Mouse (Mus musculus): ENCODE results near the gene Eva1a. TPM values are rescaled to one million over a fixed set of nuclear protein-coding genes. Genes with fewer than 3 reads are reported as not detected.

The Eva1a gene
- total and polyA plus RNA-seq, 2 experiments from 2014 or later: 0.64 to 2.8 TPM

DNA sequence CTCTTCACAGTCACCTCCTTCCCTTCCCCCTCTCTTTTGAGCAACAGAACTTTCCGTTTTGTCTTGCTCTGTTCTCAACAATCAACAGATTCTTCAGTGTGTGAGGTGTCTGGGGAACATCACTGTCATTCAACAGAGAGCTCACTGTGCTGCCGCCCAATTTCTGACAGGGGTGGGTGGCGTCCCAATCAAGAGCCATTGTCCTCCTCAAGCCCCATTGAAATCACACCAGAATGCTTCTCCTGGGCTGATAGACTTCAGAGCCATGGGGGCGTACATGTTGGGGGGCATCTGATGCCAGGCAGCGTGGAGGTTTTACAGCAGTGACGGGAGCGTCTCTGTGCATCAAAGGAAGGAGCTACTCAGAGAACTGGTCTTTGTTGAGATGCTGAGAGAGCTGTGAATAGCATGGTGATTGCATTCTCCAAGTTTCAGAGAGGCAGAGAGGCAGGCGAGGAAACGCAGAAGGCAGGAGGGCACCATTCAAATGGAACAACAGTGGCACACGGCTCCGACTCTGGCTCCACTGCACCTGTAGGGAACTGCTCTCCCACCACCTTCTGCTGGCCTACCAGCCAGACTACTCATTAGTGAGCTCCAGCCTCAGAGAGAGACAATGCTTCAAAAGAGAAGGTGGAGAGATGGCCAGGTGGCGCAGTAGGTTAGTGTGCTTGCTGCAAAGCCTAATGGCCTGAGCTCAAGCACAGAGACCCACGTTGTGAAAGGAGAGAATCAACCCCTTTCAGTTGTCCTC lies 95.3 kb downstream of the Eva1a start:
- no peak overlapping the region for H3K27ac ChIP-seq (ENCODE audit: low read depth, low read length)
- no peaks in the 10 kb centered on the region for H3K36me3 ChIP-seq (ENCODE audit: insufficient read depth, low read length)
- no peak overlapping the region for H3K4me3 ChIP-seq (ENCODE audit: low read depth, low read length)
- no peaks in the 10 kb centered on the region for H3K27me3 ChIP-seq (ENCODE audit: insufficient read depth, low read length)
- DNase-seq (ENCODE audit: low spot score) (no peak), ATAC-seq (ENCODE audit: low FRiP score) (no peak)
- no peak overlapping the region for H3K4me2 ChIP-seq (ENCODE audit: low read depth, low read length, poor library complexity, severe bottlenecking)
- TF ChIP-seq CTCF (IDR thresholded peaks at IDR 0.05): no peak
- no peak overlapping the region for H3K9ac ChIP-seq (replicated peaks; ENCODE audit: low read length, poor library complexity, severe bottlenecking)
- no peaks in the 10 kb centered on the region for H3K4me1 ChIP-seq (ENCODE audit: insufficient read depth, low read length)
- WGBS: 54% methylated on average over 13 of the region's 13 CpGs
- no peaks in the 10 kb centered on the region for H3K9me3 ChIP-seq (ENCODE audit: low read length)

Other genes with a start within 250 kb of the Eva1a start
- gene Gcfc2, start 117.4 kb upstream of the Eva1a start, total RNA-seq (2014; rRNA removed): 13.7 and 16.8 TPM in 2 replicates
- 3.3 and 4.9 TPM in 2 replicates for gene Gcfc2, start 117.4 kb upstream of the Eva1a start, polyA plus RNA-seq (2015; fragmentation: Nextera tagmentation; extraction: Ambion mirVana)
- gene Mrpl19, start 75.1 kb upstream of the Eva1a start, total RNA-seq (2014; rRNA removed): 8.2 and 10.4 TPM in 2 replicates
- gene Mrpl19, start 75.1 kb upstream of the Eva1a start, polyA plus RNA-seq (2015; fragmentation: Nextera tagmentation; extraction: Ambion mirVana): 38.2 and 38.9 TPM in 2 replicates

Measured in midbrain, postnatal 0 days (tissue).